Mouse (Mus musculus) yolk sac, embryonic 10.5 days (tissue): Measurements from ENCODE around the gene Gm9507.
"Not testable (repeated sequence)": the region's sequence is repeated elsewhere in the genome, so short reads cannot be mapped to it uniquely, and the experiment has no call there.

Experiments
- DNase-seq: peaks from one replicate; pipeline ENCODE4 v3.0.0-alpha.2; 2017; ENCODE audit warnings: low spot score

The Gm9507 gene

GRCm38 (mm10) chr10:77771225-77771624, 40.4 kb downstream of the Gm9507 start, which contains the start of gene Gm3238:
TSS of gene Gm3238 (minus strand) at chr10:77771325.
- DNase-seq = not testable (repeated sequence)

GRCm38 (mm10) chr10:77769727-77770126, 41.9 kb downstream of the Gm9507 start:
- no peak for DNase-seq
